Mouse (Mus musculus): Measurements from ENCODE around the gene Btnl2. TPM values are rescaled to one million over a fixed set of nuclear protein-coding genes. Genes with fewer than 3 reads are reported as not detected.

Gene Btnl2
- polyA plus RNA-seq, 2 experiments from 2014 or later, result 0.23 TPM; not detected in 1

GRCm38 (mm10) chr17:34349429-34349828, 5.2 kb upstream of the Btnl2 start:
- peak; percentile 63 for ATAC-seq

- peak; percentile 91 for ATAC-seq
Measured at GRCm38 (mm10) chr17:34354940-34355339, 318 bp downstream of the Btnl2 start.

- ATAC-seq, result no peak
Measured at GRCm38 (mm10) chr17:34362954-34363546, 8.4 kb downstream of the Btnl2 start.

- ATAC-seq, result no peak
Measured at GRCm38 (mm10) chr17:34363676-34364310, 9.2 kb downstream of the Btnl2 start.

GRCm38 (mm10) chr17:34365031-34365430, 10.4 kb downstream of the Btnl2 start:
- ATAC-seq, result no peak

- no peak for ATAC-seq
Measured at GRCm38 (mm10) chr17:34370563-34370962, 15.9 kb downstream of the Btnl2 start.

GRCm38 (mm10) chr17:34373055-34373709, 18.6 kb downstream of the Btnl2 start:
- no peak for ATAC-seq

GRCm38 (mm10) chr17:34376847-34377246, 22.2 kb downstream of the Btnl2 start, which contains the start of gene Btnl1:
TSS of gene Btnl1 (plus strand) at chr17:34377132.
- no peak for ATAC-seq

GRCm38 (mm10) chr17:34377450-34378209, 23.0 kb downstream of the Btnl2 start:
- ATAC-seq, result no peak

GRCm38 (mm10) chr17:34378716-34379115, 24.1 kb downstream of the Btnl2 start:
- ATAC-seq, result no peak

- no peak for ATAC-seq
Measured at GRCm38 (mm10) chr17:34379451-34379850, 24.8 kb downstream of the Btnl2 start.

GRCm38 (mm10) chr17:34381876-34382275, 27.3 kb downstream of the Btnl2 start:
- ATAC-seq, result no peak

GRCm38 (mm10) chr17:34383212-34383611, 28.6 kb downstream of the Btnl2 start:
- no peak for ATAC-seq

GRCm38 (mm10) chr17:34384699-34385098, 30.1 kb downstream of the Btnl2 start:
- no peak for ATAC-seq

- ATAC-seq, result no peak
Measured at GRCm38 (mm10) chr17:34386656-34387055, 32.0 kb downstream of the Btnl2 start.

GRCm38 (mm10) chr17:34388513-34388912, 33.9 kb downstream of the Btnl2 start:
- ATAC-seq, result no peak

- no peak for ATAC-seq
Measured at GRCm38 (mm10) chr17:34391507-34391906, 36.9 kb downstream of the Btnl2 start.

- peak; percentile 95 for ATAC-seq
Measured at GRCm38 (mm10) chr17:34392321-34392720, 37.7 kb downstream of the Btnl2 start.

GRCm38 (mm10) chr17:34397357-34397756, 42.7 kb downstream of the Btnl2 start:
- ATAC-seq, result no peak

- peak; percentile 93 for ATAC-seq
Measured at GRCm38 (mm10) chr17:34398058-34398710, 43.6 kb downstream of the Btnl2 start.

GRCm38 (mm10) chr17:34398711-34399393, 44.2 kb downstream of the Btnl2 start, which contains the start of gene BC051142:
TSS of gene BC051142 (plus strand) at chr17:34398820.
- ATAC-seq, result peak; percentile 80

- no peak for ATAC-seq
Measured at GRCm38 (mm10) chr17:34399394-34399715, 44.7 kb downstream of the Btnl2 start.
